Comparison of ENCODE assay signal across 10 mouse cellular contexts in genomic region chr10:118781811-118782232, GRCm38 (mm10).
DNase-seq lines count a peak whose midpoint lies in the region; ATAC-seq and TF ChIP-seq lines count a peak whose summit lies in the region.
"Had no signal": no experiment of that assay in that cellular context is flagged by ENCODE, and none has a peak within 500 bp of the region (broad histone marks: within the 10 kb centered on the region; RNA-seq: fewer than 3 reads in every experiment).

No protein-coding gene starts in this region.

- no peak overlapping the region; the same call in 1 of the 2 replicates for H3K27ac ChIP-seq in forebrain, embryonic 13.5 days
- H3K27ac ChIP-seq in forebrain, embryonic 12.5 days = no peak overlapping the region
- no peak overlapping the region for H3K27ac ChIP-seq in lung, embryonic 16.5 days (ENCODE audit: low read length)
- H3K27ac ChIP-seq in layer of hippocampus, adult 2 months = peak overlapping the region; percentile 68
- H3K27ac ChIP-seq in neural tube, embryonic 15.5 days (replicated peaks) = peak overlapping the region; percentile 80
- H3K27ac ChIP-seq: heart, embryonic 15.5 days had no signal

- no peak overlapping the region for H3K4me3 ChIP-seq in forebrain, embryonic 13.5 days
- H3K4me3 ChIP-seq in forebrain, embryonic 12.5 days (replicated peaks) = no peak overlapping the region
- H3K4me3 ChIP-seq in lung, embryonic 16.5 days (ENCODE audit: low read length) = no peak overlapping the region
- H3K4me3 ChIP-seq in layer of hippocampus, adult 2 months = no peak overlapping the region; the same call in 1 of the 2 replicates
- no peak overlapping the region for H3K4me3 ChIP-seq in neural tube, embryonic 15.5 days (replicated peaks)
- H3K4me3 ChIP-seq: heart, embryonic 15.5 days had no signal

- H3K9ac ChIP-seq in forebrain, embryonic 13.5 days = no peak overlapping the region
- H3K9ac ChIP-seq in forebrain, embryonic 12.5 days = no peak overlapping the region
- H3K9ac ChIP-seq in lung, embryonic 16.5 days (ENCODE audit: low read length) = no peak overlapping the region
- 0 out of 2 replicates have a peak overlapping the region, but pooled peaks have one; percentile 10 for H3K9ac ChIP-seq in neural tube, embryonic 15.5 days (replicated peaks)
- H3K9ac ChIP-seq: heart, embryonic 15.5 days had no signal

- peak; percentile 84 for ATAC-seq in forebrain, embryonic 13.5 days
- ATAC-seq in forebrain, embryonic 12.5 days (ENCODE audit: low FRiP score) = no peak
- peak; percentile 57 for ATAC-seq in lung, embryonic 16.5 days (ENCODE audit: low read depth)
- peak; percentile 79 for ATAC-seq in neural tube, embryonic 15.5 days (ENCODE audit: low FRiP score)

- no peaks in the 10 kb centered on the region for H3K27me3 ChIP-seq in forebrain, embryonic 13.5 days
- H3K27me3 ChIP-seq in forebrain, embryonic 12.5 days = no peaks in the 10 kb centered on the region
- no peaks in the 10 kb centered on the region; the same call in 1 of the 2 replicates for H3K27me3 ChIP-seq in lung, embryonic 16.5 days (ENCODE audit: control insufficient read depth, insufficient read depth, low read depth, low read length)
- H3K27me3 ChIP-seq in neural tube, embryonic 15.5 days (replicated peaks) = no peaks in the 10 kb centered on the region
- H3K27me3 ChIP-seq: heart, embryonic 15.5 days had no signal

- H3K36me3 ChIP-seq in forebrain, embryonic 13.5 days (ENCODE audit: poor library complexity, severe bottlenecking) = no peaks in the 10 kb centered on the region
- H3K36me3 ChIP-seq in forebrain, embryonic 12.5 days (replicated peaks) = no peaks in the 10 kb centered on the region
- no peaks in the 10 kb centered on the region for H3K36me3 ChIP-seq in lung, embryonic 16.5 days (ENCODE audit: control insufficient read depth, insufficient read depth, low read length)
- H3K36me3 ChIP-seq in neural tube, embryonic 15.5 days = no peaks in the 10 kb centered on the region
- H3K36me3 ChIP-seq: heart, embryonic 15.5 days had no signal

- 65% methylated on average over 10 of the region's 10 CpGs for WGBS in forebrain, embryonic 13.5 days
- WGBS in forebrain, embryonic 12.5 days = 71% methylated on average over 10 of the region's 10 CpGs
- 50% methylated on average over 10 of the region's 10 CpGs for WGBS in lung, embryonic 16.5 days
- WGBS in neural tube, embryonic 15.5 days = 43% methylated on average over 10 of the region's 10 CpGs

- TF ChIP-seq CTCF in layer of hippocampus, adult 2 months (conservative IDR thresholded peaks at IDR 0.05) = no peak

- peaks cover 5% of the 10 kb centered on the region; the same call in 1 of the 2 replicates for H3K4me1 ChIP-seq in forebrain, embryonic 13.5 days
- no peaks in the 10 kb centered on the region for H3K4me1 ChIP-seq in forebrain, embryonic 12.5 days
- H3K4me1 ChIP-seq in lung, embryonic 16.5 days (replicated peaks; ENCODE audit: control insufficient read depth, insufficient read depth, low read length) = no peaks in the 10 kb centered on the region
- H3K4me1 ChIP-seq in neural tube, embryonic 15.5 days = peaks cover 12% of the 10 kb centered on the region; the same call in 1 of the 2 replicates

- no peak for DNase-seq in lung, postnatal 4 days
- peak; percentile 28 to 70 for DNase-seq in layer of hippocampus, adult 2 months (ENCODE audit: low spot score in 2 of 2)
- DNase-seq in urinary bladder, postnatal 14 days (ENCODE audit: low spot score) = no peak
- no peak for DNase-seq in cerebellum, adult 9-11 months
- DNase-seq: spleen, adult 18-20 months had no signal

- H3K9me3 ChIP-seq in forebrain, embryonic 13.5 days (replicated peaks) = no peaks in the 10 kb centered on the region
- no peaks in the 10 kb centered on the region for H3K9me3 ChIP-seq in forebrain, embryonic 12.5 days
- H3K9me3 ChIP-seq in lung, embryonic 16.5 days (ENCODE audit: control insufficient read depth, low read length) = no peaks in the 10 kb centered on the region
- no peaks in the 10 kb centered on the region for H3K9me3 ChIP-seq in neural tube, embryonic 15.5 days (replicated peaks)
- H3K9me3 ChIP-seq: heart, embryonic 15.5 days had no signal

- H3K4me2 ChIP-seq in forebrain, embryonic 13.5 days = no peak overlapping the region
- H3K4me2 ChIP-seq in forebrain, embryonic 12.5 days = no peak overlapping the region
- H3K4me2 ChIP-seq in lung, embryonic 16.5 days (ENCODE audit: low read depth, low read length) = no peak overlapping the region
- peak overlapping the region; percentile 33 for H3K4me2 ChIP-seq in neural tube, embryonic 15.5 days
- H3K4me2 ChIP-seq: heart, embryonic 15.5 days had no signal

Comparison
In these comparisons a context has a peak if more than half of its experiments do, and no peak if none do; other contexts are left out.
1. H3K27ac ChIP-seq: peak in layer of hippocampus, adult 2 months (single experiment) and neural tube, embryonic 15.5 days (single experiment); none in forebrain, embryonic 13.5 days (single experiment), forebrain, embryonic 12.5 days (single experiment) and lung, embryonic 16.5 days (single experiment).
2. DNase-seq: peak in layer of hippocampus, adult 2 months (2 of 2); none in lung, postnatal 4 days (0 of 2), urinary bladder, postnatal 14 days (single experiment) and cerebellum, adult 9-11 months (single experiment).